Mouse (Mus musculus) heart, postnatal 0 days (tissue): Measurements from ENCODE around the gene Nr4a3. TPM values are rescaled to one million over a fixed set of nuclear protein-coding genes. Genes with fewer than 3 reads are reported as not detected.

Source experiments
- ATAC-seq: fragments of 200-750 bp; cut with Nextera tagmentation; 2 replicates; pipeline ENCODE4 v1.8.0; 2017; ENCODE audit warnings: low read depth, moderate number of reproducible peaks, moderate library complexity; ENCODE audit not compliant: insufficient read depth
- DNase-seq: peaks from one replicate; pipeline ENCODE4 v3.0.0-alpha.2; 2016; ENCODE audit warnings: low spot score
- H3K27ac ChIP-seq: fragments of 300-500 bp; sonication (generic); 2 replicates; pipeline ENCODE4 v1.5.1; 2014; ENCODE audit warnings: low read depth, mild to moderate bottlenecking
- H3K27me3 ChIP-seq: fragments of 300-500 bp; sonication (generic); 2 replicates; pipeline ENCODE4 v1.6.1; 2014; ENCODE audit warnings: low read length, mixed read lengths; ENCODE audit not compliant: control insufficient read depth, insufficient read depth
- H3K36me3 ChIP-seq: fragments of 300-500 bp; sonication (generic); replicated peaks from 2 replicates; pipeline ENCODE4 v1.6.1; 2014; ENCODE audit warnings: low read length, mixed read lengths; ENCODE audit not compliant: control insufficient read depth, insufficient read depth
- H3K4me1 ChIP-seq: fragments of 300-500 bp; sonication (generic); 2 replicates; pipeline ENCODE4 v1.6.1; 2014; ENCODE audit warnings: antibody characterized with exemption; ENCODE audit not compliant: control insufficient read depth, insufficient read depth
- H3K4me2 ChIP-seq: fragments of 300-500 bp; sonication (generic); 2 replicates; pipeline ENCODE4 v1.6.1; 2014; ENCODE audit warnings: low read depth, mild to moderate bottlenecking, low read length, moderate library complexity
- H3K4me3 ChIP-seq: fragments of 300-500 bp; sonication (generic); 2 replicates; pipeline ENCODE4 v1.5.1; 2014; ENCODE audit warnings: low read depth, low read length
- H3K9ac ChIP-seq: fragments of 300-500 bp; sonication (generic); replicated peaks from 2 replicates; pipeline ENCODE4 v1.6.1; 2014; ENCODE audit warnings: low read depth, low read length, mixed read lengths
- H3K9me3 ChIP-seq: fragments of 300-500 bp; sonication (generic); replicated peaks from 2 replicates; pipeline ENCODE4 v1.6.1; 2016; ENCODE audit warnings: low read length; ENCODE audit not compliant: control insufficient read depth
- CTCF ChIP-seq: IDR thresholded peaks from 2 replicates; pipeline ENCODE4 v1.5.1; 2016; ENCODE audit warnings: antibody characterized with exemption, control low read depth, low read depth
- EP300 ChIP-seq: IDR thresholded peaks from 2 replicates; pipeline ENCODE4 v1.6.1; 2016; ENCODE audit warnings: antibody characterized with exemption, low read depth
- WGBS: fragments of 180-500 bp; shearing (Covaris S2); extraction: QIAGEN DNeasy Blood & Tissue Kit; methylation state at CpG from one replicate; pipeline ENCODE4 v1.1.7; 2014; 5-methylcytosine and 5-hydroxymethylcytosine counted together
- polyA plus RNA-seq: library from polyadenylated mRNA; unstranded; fragments of >200 nt; fragmentation: Nextera tagmentation; extraction: Ambion mirVana; gene quantifications from 2 replicates; pipeline ENCODE4 v1.2.1, GENCODE M21; 2015
- total RNA-seq: library from RNA; depleted of rRNA; stranded (reverse); fragments of >200 nt; gene quantifications from 2 replicates; pipeline ENCODE4 v1.2.3, GENCODE M21; 2014; ENCODE audit warnings: low replicate concordance; rRNA removed

The Nr4a3 gene
- total and polyA plus RNA-seq, 2 experiments from 2014 or later: 0.30 to 5.3 TPM

GRCm38 (mm10) chr4:48124416-48124772 is 79.4 kb downstream of the Nr4a3 start:
- DNase-seq (peak; percentile 9), ATAC-seq (peak; percentile 59)
- Histone ChIP-seq H3K4me3 (peak overlapping the region; percentile 64), H3K27ac (no peak overlapping the region), H3K27me3 (no peaks in the 10 kb centered on the region), H3K9ac (no peak overlapping the region), H3K4me2 (peak overlapping the region; percentile 60), H3K36me3 (no peaks in the 10 kb centered on the region), H3K9me3 (no peaks in the 10 kb centered on the region), H3K4me1 (no peaks in the 10 kb centered on the region)
- 6% methylated on average over 9 of the region's 9 CpGs for WGBS
- TF ChIP-seq CTCF (no peak), EP300 (no peak)

GRCm38 (mm10) chr4:48124773-48125469 is 80.0 kb downstream of the Nr4a3 start, which contains the start of gene Stx17:
Stx17 (plus strand) TSS chr4:48124915.
- WGBS: under 1% methylated on average over 54 of the region's 58 CpGs

GRCm38 (mm10) chr4:48130314-48130713 is 85.4 kb downstream of the Nr4a3 start:
- no peak overlapping the region for H3K27ac ChIP-seq
- 75% methylated on average over 6 of the region's 6 CpGs for WGBS
- no peaks in the 10 kb centered on the region for H3K4me1 ChIP-seq
- DNase-seq: no peak
- no peak overlapping the region for H3K4me3 ChIP-seq
- peaks cover 29% of the 10 kb centered on the region for H3K36me3 ChIP-seq
- no peak for ATAC-seq
- H3K4me2 ChIP-seq: no peak overlapping the region
- no peaks in the 10 kb centered on the region for H3K9me3 ChIP-seq
- TF ChIP-seq CTCF (no peak), EP300 (no peak)
- no peak overlapping the region for H3K9ac ChIP-seq
- no peaks in the 10 kb centered on the region for H3K27me3 ChIP-seq

More at GRCm38 (mm10) chr4:48124773-48125469, 80.0 kb downstream of the Nr4a3 start, which contains the start of gene Stx17:
- H3K4me1 ChIP-seq: no peaks in the 10 kb centered on the region
- H3K9ac ChIP-seq: peak within 1 kb of the TSS; percentile 73
- H3K36me3 ChIP-seq: no peaks in the 10 kb centered on the region
- peak within 1 kb of the TSS; percentile 60 for H3K4me2 ChIP-seq
- TF ChIP-seq CTCF (no peak), EP300 (no peak)
- no peaks in the 10 kb centered on the region for H3K9me3 ChIP-seq
- peak within 1 kb of the TSS; percentile 64 for H3K4me3 ChIP-seq
- ATAC-seq (peak; percentile 99), DNase-seq (peak; percentile 73)
- H3K27ac ChIP-seq: peak within 1 kb of the TSS; percentile 33
- no peaks in the 10 kb centered on the region for H3K27me3 ChIP-seq

- ATAC-seq (no peak), DNase-seq (no peak)
- Histone ChIP-seq H3K4me2 (no peak overlapping the region), H3K9ac (no peak overlapping the region), H3K36me3 (peaks cover 35% of the 10 kb centered on the region), H3K4me1 (no peaks in the 10 kb centered on the region), H3K4me3 (no peak overlapping the region), H3K9me3 (no peaks in the 10 kb centered on the region), H3K27me3 (no peaks in the 10 kb centered on the region), H3K27ac (no peak overlapping the region)
- TF ChIP-seq EP300 (no peak), CTCF (no peak)
- 92% methylated on average over 9 of the region's 9 CpGs for WGBS
These were observed 86.7 kb downstream of the Nr4a3 start for GRCm38 (mm10) chr4:48131606-48132005.

GRCm38 (mm10) chr4:48132721-48133120 is 87.8 kb downstream of the Nr4a3 start:
- no peak for DNase-seq
- no peaks in the 10 kb centered on the region for H3K9me3 ChIP-seq
- 85% methylated on average over 3 of the region's 3 CpGs for WGBS
- no peak overlapping the region for H3K27ac ChIP-seq
- peaks cover 37% of the 10 kb centered on the region for H3K36me3 ChIP-seq
- H3K4me3 ChIP-seq: no peak overlapping the region
- no peak overlapping the region for H3K4me2 ChIP-seq
- ATAC-seq: no peak
- H3K9ac ChIP-seq: no peak overlapping the region
- H3K27me3 ChIP-seq: no peaks in the 10 kb centered on the region
- no peaks in the 10 kb centered on the region for H3K4me1 ChIP-seq
- TF ChIP-seq CTCF (no peak), EP300 (no peak)

Other genes with a start within 250 kb of the Nr4a3 start
- gene Stx17, start 79.8 kb downstream of the Nr4a3 start, total RNA-seq: 6.9 and 8.3 TPM in 2 replicates
- 22.9 TPM in 2 replicates for gene Stx17, start 79.8 kb downstream of the Nr4a3 start, polyA plus RNA-seq
- 14.1 and 14.3 TPM in 2 replicates for gene Erp44, start 234.4 kb downstream of the Nr4a3 start, total RNA-seq
- 40.9 and 45.8 TPM in 2 replicates for gene Erp44, start 234.4 kb downstream of the Nr4a3 start, polyA plus RNA-seq
- gene Invs, start 234.6 kb downstream of the Nr4a3 start, total RNA-seq: 4.3 and 4.4 TPM in 2 replicates
- 1.6 and 2.1 TPM in 2 replicates for gene Invs, start 234.6 kb downstream of the Nr4a3 start, polyA plus RNA-seq